Mouse (Mus musculus): ENCODE measurements at regions not wholly inside any gene's neighbourhood (a gene's known extent, or its start where the extent isn't known, plus 50 kb on each side); places are given as distances from the start of the nearest gene placed in this dataset.

GRCm38 (mm10) chr2:138640654-138641053, 384.3 kb downstream of the Btbd3 start:
- no peak for DNase-seq (ENCODE audit: low spot score)

- no peak for DNase-seq (ENCODE audit: low spot score)
Measured at GRCm38 (mm10) chr2:138641335-138641734, 385.0 kb downstream of the Btbd3 start.

GRCm38 (mm10) chr2:138648616-138649015, 392.3 kb downstream of the Btbd3 start:
- DNase-seq (ENCODE audit: low spot score): no peak

- DNase-seq (ENCODE audit: low spot score): no peak
Measured at GRCm38 (mm10) chr2:138659376-138659775, 403.0 kb downstream of the Btbd3 start.

GRCm38 (mm10) chr2:138670307-138670706, 413.9 kb downstream of the Btbd3 start:
- no peak for DNase-seq (ENCODE audit: low spot score)

GRCm38 (mm10) chr2:138674801-138675200, 418.4 kb downstream of the Btbd3 start:
- no peak for DNase-seq (ENCODE audit: low spot score)

- no peak for DNase-seq (ENCODE audit: low spot score)
Measured at GRCm38 (mm10) chr2:138675229-138676065, 419.1 kb downstream of the Btbd3 start.

- no peak for DNase-seq (ENCODE audit: low spot score)
Measured at GRCm38 (mm10) chr2:138688140-138688871, 431.9 kb downstream of the Btbd3 start.

GRCm38 (mm10) chr2:138689497-138689896, 433.1 kb downstream of the Btbd3 start:
- DNase-seq (ENCODE audit: low spot score): no peak

- DNase-seq (ENCODE audit: low spot score): no peak
Measured at GRCm38 (mm10) chr2:138702783-138703182, 446.4 kb downstream of the Btbd3 start.

GRCm38 (mm10) chr2:138703943-138704541, 447.7 kb downstream of the Btbd3 start:
- DNase-seq (ENCODE audit: low spot score): no peak

- no peak for DNase-seq (ENCODE audit: low spot score)
Measured at GRCm38 (mm10) chr2:138708763-138709162, 452.4 kb downstream of the Btbd3 start.

GRCm38 (mm10) chr2:138733846-138734245, 477.5 kb downstream of the Btbd3 start:
- no peak for DNase-seq (ENCODE audit: low spot score)

- DNase-seq (ENCODE audit: low spot score): no peak
Measured at GRCm38 (mm10) chr2:138744806-138745205, 488.4 kb downstream of the Btbd3 start.

GRCm38 (mm10) chr2:138760439-138760963, 504.1 kb downstream of the Btbd3 start:
- no peak for DNase-seq (ENCODE audit: low spot score)

- no peak for DNase-seq (ENCODE audit: low spot score)
Measured at GRCm38 (mm10) chr2:138761400-138761799, 505.0 kb downstream of the Btbd3 start.

GRCm38 (mm10) chr2:138766275-138766842, 510.0 kb downstream of the Btbd3 start:
- no peak for DNase-seq (ENCODE audit: low spot score)

- no peak for DNase-seq (ENCODE audit: low spot score)
Measured at GRCm38 (mm10) chr2:138783781-138784180, 527.4 kb downstream of the Btbd3 start.

GRCm38 (mm10) chr2:138792711-138793450, 536.5 kb downstream of the Btbd3 start:
- peak; percentile 66 for DNase-seq (ENCODE audit: low spot score)

GRCm38 (mm10) chr2:138806196-138806595, 549.8 kb downstream of the Btbd3 start:
- no peak for DNase-seq (ENCODE audit: low spot score)

GRCm38 (mm10) chr2:138809767-138810166, 553.4 kb downstream of the Btbd3 start:
- no peak for DNase-seq (ENCODE audit: low spot score)

Data from layer of hippocampus, adult 9-10 months (tissue).